Mouse (Mus musculus) skeletal muscle tissue, adult 2 months (tissue): ENCODE data around the gene Emilin1.

Experiments
- DNase-seq: peaks from one replicate; pipeline ENCODE4 v3.0.0-alpha.2; 2012; ENCODE audit warnings: low read depth, low spot score

The Emilin1 gene

GRCm38 (mm10) chr5:30959198-30959854 lies 46.1 kb downstream of the Emilin1 start:
- DNase-seq = no peak

- DNase-seq = peak; percentile 98
Measured at GRCm38 (mm10) chr5:30959966-30960501, 46.8 kb downstream of the Emilin1 start, which contains the start of gene Preb. TSS of gene Preb (minus strand) at chr5:30960361.

GRCm38 (mm10) chr5:30960814-30961213 lies 47.6 kb downstream of the Emilin1 start:
- DNase-seq = no peak

- no peak for DNase-seq
Measured at GRCm38 (mm10) chr5:30961545-30962505, 48.6 kb downstream of the Emilin1 start.

GRCm38 (mm10) chr5:30963916-30964315 lies 50.7 kb downstream of the Emilin1 start:
- DNase-seq = no peak

GRCm38 (mm10) chr5:30966189-30966588 lies 53.0 kb downstream of the Emilin1 start:
- no peak for DNase-seq

- no peak for DNase-seq
Measured at GRCm38 (mm10) chr5:30968416-30968815, 55.2 kb downstream of the Emilin1 start, which contains the start of gene Tcf23. TSS of gene Tcf23 (plus strand) at chr5:30968662.

GRCm38 (mm10) chr5:30969440-30969839 lies 56.2 kb downstream of the Emilin1 start:
- DNase-seq = no peak
